Mouse (Mus musculus) cerebellum, postnatal 14 days (tissue): Measurements from ENCODE around the gene Ppt2.
A peak's percentile ranks its signal among the peaks of the same experiment; 100 is the strongest.

Source experiments
- DNase-seq, 2 experiments: peaks; one replicate each; pipeline ENCODE4 v3.0.0; 2021; ENCODE audit warnings: mixed read lengths in 2 of 2

Ppt2 gene

GRCm38 (mm10) chr17:34585877-34586771, 42.2 kb downstream of the Ppt2 start:
- DNase-seq, result peak in 1 of 2 experiments; percentile 33

GRCm38 (mm10) chr17:34585121-34585520, 43.2 kb downstream of the Ppt2 start:
- DNase-seq, result no peak

GRCm38 (mm10) chr17:34583819-34584218, 44.5 kb downstream of the Ppt2 start:
- no peak for DNase-seq

GRCm38 (mm10) chr17:34583397-34583796, 44.9 kb downstream of the Ppt2 start:
- peak in 1 of 2 experiments; percentile 49 for DNase-seq

GRCm38 (mm10) chr17:34582528-34582927, 45.8 kb downstream of the Ppt2 start:
- DNase-seq, result no peak

- no peak for DNase-seq
Observed at GRCm38 (mm10) chr17:34578070-34578469, 50.2 kb downstream of the Ppt2 start.

GRCm38 (mm10) chr17:34576577-34576976, 51.7 kb downstream of the Ppt2 start:
- DNase-seq, result no peak

- DNase-seq, result peak in 1 of 2 experiments; percentile 59
Observed at GRCm38 (mm10) chr17:34572361-34572760, 55.9 kb downstream of the Ppt2 start.

- DNase-seq, result no peak
Observed at GRCm38 (mm10) chr17:34571875-34572274, 56.4 kb downstream of the Ppt2 start.

GRCm38 (mm10) chr17:34569919-34570318, 58.4 kb downstream of the Ppt2 start:
- DNase-seq, result no peak

- DNase-seq, result no peak
Observed at GRCm38 (mm10) chr17:34568421-34568820, 59.9 kb downstream of the Ppt2 start.

GRCm38 (mm10) chr17:34567311-34567710, 61.0 kb downstream of the Ppt2 start:
- DNase-seq, result no peak
